ENCODE assay signal across 8 mouse cellular contexts in genomic region chr3:21957105-21957504, GRCm38 (mm10).
A peak's percentile ranks its signal among the peaks of the same experiment; 100 is the strongest.
DNase-seq lines count a peak whose midpoint lies in the region; ATAC-seq and TF ChIP-seq lines count a peak whose summit lies in the region.
"Not testable (repeated sequence)": the region's sequence is repeated elsewhere in the genome, so short reads cannot be mapped to it uniquely, and the experiment has no call there.

No protein-coding gene starts in this region.

- not testable (repeated sequence) for H3K27me3 ChIP-seq in liver, embryonic 14.5 days (ENCODE audit: control insufficient read depth, insufficient read depth, low read length)

- whole genome bisulfite sequencing in liver, embryonic 14.5 days (ENCODE audit: insufficient replicate concordance) = 35% methylated on average over 6 of the region's 6 CpGs
- WGBS in lung, adult 2 months = 39% methylated on average over 6 of the region's 6 CpGs

- not testable (repeated sequence) for ATAC-seq in liver, embryonic 14.5 days (ENCODE audit: insufficient read depth)

- H3K27ac ChIP-seq in gastrocnemius, adult 2 months; liver, embryonic 14.5 days: not testable (repeated sequence)

- not testable (repeated sequence) for TF ChIP-seq EP300 in liver, embryonic 14.5 days (IDR thresholded peaks at IDR 0.05; ENCODE audit: low read depth)

- not testable (repeated sequence) for TF ChIP-seq CTCF in gastrocnemius, adult 2 months (IDR thresholded peaks at IDR 0.05)
- TF ChIP-seq CTCF in liver, embryonic 14.5 days (IDR thresholded peaks at IDR 0.05; ENCODE audit: low read depth) = peak; percentile 39; the same call in 1 of the 2 replicates
- TF ChIP-seq CTCF in lung, adult 2 months (IDR thresholded peaks at IDR 0.05; ENCODE audit: insufficient read depth, low read length) = peak; percentile 27; the same call in 1 of the 2 replicates

- not testable (repeated sequence) for H3K9ac ChIP-seq in liver, embryonic 14.5 days (replicated peaks)

- H3K4me1 ChIP-seq in liver, embryonic 14.5 days (replicated peaks; ENCODE audit: control insufficient read depth in 2 of 2, insufficient read depth in 2 of 2, low read length in 1 of 2) = peaks cover 2 to 13% of the 10 kb centered on the region in 2 experiments; a peak in 2 of 4 replicates
- H3K4me1 ChIP-seq in lung, adult 2 months (ENCODE audit: control insufficient read depth, insufficient read depth, low read length) = peaks cover 21% of the 10 kb centered on the region

- H3K4me3 ChIP-seq in gastrocnemius, adult 2 months; liver, embryonic 14.5 days (ENCODE audit: insufficient read depth in 1 of 2, low read depth in 2 of 2, low read length in 2 of 2); lung, adult 2 months (replicated peaks; ENCODE audit: extremely low read depth, low read depth, low read length): not testable (repeated sequence)

- H3K4me2 ChIP-seq in liver, embryonic 14.5 days (ENCODE audit: low read depth) = not testable (repeated sequence)

- intact Hi-C loops in gastrocnemius, adult 2 months (cut with DNase I) = not testable (repeated sequence)

- DNase-seq in 416B (ENCODE audit: low read depth) (peak; percentile 64), adipocyte (ENCODE audit: low spot score) (peak; percentile 57), liver (peak; percentile 41)
- DNase-seq in gastrocnemius, adult 2 months = peak; percentile 34
- not testable (repeated sequence) for DNase-seq in liver, embryonic 14.5 days (ENCODE audit: low read depth in 3 of 3, low spot score in 3 of 3); lung, adult 2 months
- peak; percentile 29 to 35 for DNase-seq in lung, postnatal 4 days
- DNase-seq in urinary bladder, postnatal 14 days (ENCODE audit: low spot score) = peak; percentile 9

- TF ChIP-seq POLR2A in lung, adult 2 months (IDR thresholded peaks at IDR 0.05; ENCODE audit: borderline replicate concordance, extremely low read depth, low read depth, low read length) = not testable (repeated sequence)

- not testable (repeated sequence) for H3K9me3 ChIP-seq in liver, embryonic 14.5 days (ENCODE audit: control insufficient read depth, low read length)

- H3K36me3 ChIP-seq in liver, embryonic 14.5 days (replicated peaks; ENCODE audit: control insufficient read depth, insufficient read depth, low read depth) = not testable (repeated sequence)
